Mouse (Mus musculus) urinary bladder, postnatal 36 days (tissue): ENCODE measurements around the gene Tubg1.

Source experiments
- DNase-seq, 2 experiments: peaks; one replicate each; pipeline ENCODE4 v3.0.0; 2022; ENCODE audit warnings: low spot score in 2 of 2, mixed read lengths in 1 of 2

Gene Tubg1

GRCm38 (mm10) chr11:101119761-101120544 is at the start of gene Tubg1, which contains the start of gene Retreg3:
Gene Tubg1 (plus strand): TSS chr11:101119938.
Gene Retreg3 (minus strand): TSS chr11:101119893.
- DNase-seq = peak; percentile 98

- no peak for DNase-seq
Observed at GRCm38 (mm10) chr11:101070189-101070527, 49.6 kb upstream of the Tubg1 start.

- no peak for DNase-seq
Observed at GRCm38 (mm10) chr11:101070987-101071386, 48.8 kb upstream of the Tubg1 start.

- DNase-seq = no peak
Observed at GRCm38 (mm10) chr11:101071810-101072428, 47.8 kb upstream of the Tubg1 start.

GRCm38 (mm10) chr11:101078121-101078520 is 41.6 kb upstream of the Tubg1 start, which contains the start of gene Hsd17b1:
Gene Hsd17b1 (plus strand): TSS chr11:101078411.
- DNase-seq = no peak

GRCm38 (mm10) chr11:101079746-101080145 is 40.0 kb upstream of the Tubg1 start:
- no peak for DNase-seq

GRCm38 (mm10) chr11:101080421-101080820 is 39.3 kb upstream of the Tubg1 start:
- DNase-seq = no peak

- DNase-seq = no peak
Observed at GRCm38 (mm10) chr11:101081659-101082058, 38.1 kb upstream of the Tubg1 start.

GRCm38 (mm10) chr11:101082208-101083082 is 37.3 kb upstream of the Tubg1 start, which contains the start of gene Coasy:
Gene Coasy (plus strand): TSS chr11:101082565.
- peak; percentile 75 to 82 for DNase-seq

GRCm38 (mm10) chr11:101083083-101083697 is 36.5 kb upstream of the Tubg1 start:
- peak in 1 of 2 experiments; percentile 45 for DNase-seq

- DNase-seq = no peak
Observed at GRCm38 (mm10) chr11:101084246-101084645, 35.5 kb upstream of the Tubg1 start.

- DNase-seq = no peak
Observed at GRCm38 (mm10) chr11:101084811-101085210, 34.9 kb upstream of the Tubg1 start.

GRCm38 (mm10) chr11:101085617-101086322 is 34.0 kb upstream of the Tubg1 start:
- no peak for DNase-seq

GRCm38 (mm10) chr11:101086323-101086674 is 33.4 kb upstream of the Tubg1 start:
- DNase-seq = no peak

GRCm38 (mm10) chr11:101086756-101087681 is 32.7 kb upstream of the Tubg1 start, which contains the start of gene Mlx:
Gene Mlx (plus strand): TSS chr11:101087277.
- DNase-seq = peak; percentile 84 to 90

- DNase-seq = no peak
Observed at GRCm38 (mm10) chr11:101087682-101088055, 32.1 kb upstream of the Tubg1 start.

- DNase-seq = no peak
Observed at GRCm38 (mm10) chr11:101089931-101090330, 29.8 kb upstream of the Tubg1 start.

- no peak for DNase-seq
Observed at GRCm38 (mm10) chr11:101094930-101095313, 24.8 kb upstream of the Tubg1 start.

GRCm38 (mm10) chr11:101095314-101096024 is 24.3 kb upstream of the Tubg1 start, which contains the start of gene Psmc3ip:
Gene Psmc3ip (minus strand): TSS chr11:101095436.
- peak; percentile 92 to 94 for DNase-seq
